Mouse (Mus musculus) macrophage (primary cell): ENCODE measurements at regions not wholly inside any gene's neighbourhood (a gene's known extent, or its start where the extent isn't known, plus 50 kb on each side); places are given as distances from the start of the nearest gene placed in this dataset.

ENCODE experiments used
- H3K27ac ChIP-seq: fragments of 350-480 bp; formaldehyde crosslinking; 2 replicates; pipeline ENCODE4 v1.9.0; 2021
- H3K36me3 ChIP-seq: fragments of 350-480 bp; formaldehyde crosslinking; 2 replicates; pipeline ENCODE4 v1.9.0; 2021; ENCODE audit errors: inconsistent target
- H3K4me3 ChIP-seq: fragments of 350-480 bp; formaldehyde crosslinking; 2 replicates; pipeline ENCODE4 v1.9.0; 2021; ENCODE audit errors: inconsistent target
- H3K79me2 ChIP-seq: fragments of 350-480 bp; formaldehyde crosslinking; 2 replicates; pipeline ENCODE4 v1.9.0; 2021; ENCODE audit errors: inconsistent target
- WGBS: methylation state at CpG from one replicate; pipeline ENCODE4 v1.1.7; 2026; ENCODE audit warnings: inconsistent platforms; ENCODE audit not compliant: missing documents; 5-methylcytosine and 5-hydroxymethylcytosine counted together

DNA sequence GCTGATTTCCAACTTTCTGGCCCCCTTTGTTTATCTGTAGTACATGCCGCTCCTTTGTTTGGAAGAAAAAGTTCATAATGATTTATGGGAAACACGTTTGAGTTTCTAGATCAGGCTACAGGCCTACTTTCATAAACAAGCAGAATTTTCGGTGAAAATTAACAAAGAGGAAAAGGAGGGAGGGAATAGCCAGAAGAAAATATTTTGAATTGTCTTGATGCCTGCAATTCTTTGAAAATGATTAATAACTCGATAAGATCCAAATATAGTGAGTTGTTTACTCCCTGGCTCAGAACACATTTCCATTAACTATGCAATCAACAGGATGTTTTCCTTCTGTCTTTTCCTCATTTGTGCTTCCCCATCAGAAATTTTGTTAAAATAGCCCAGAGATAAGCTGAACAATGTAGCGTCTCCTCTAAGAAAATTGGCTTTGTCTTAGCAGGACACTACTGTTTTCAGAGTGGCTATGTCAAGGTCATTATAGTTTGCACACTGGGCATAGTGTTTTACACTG lies 328.7 kb upstream of the Mmadhc start:
- no peak overlapping the region for H3K27ac ChIP-seq
- WGBS, result 86% methylated on average over 5 of the region's 5 CpGs
- no peaks in the 10 kb centered on the region for H3K36me3 ChIP-seq
- H3K4me3 ChIP-seq, result no peak overlapping the region
- no peaks in the 10 kb centered on the region for H3K79me2 ChIP-seq

DNA sequence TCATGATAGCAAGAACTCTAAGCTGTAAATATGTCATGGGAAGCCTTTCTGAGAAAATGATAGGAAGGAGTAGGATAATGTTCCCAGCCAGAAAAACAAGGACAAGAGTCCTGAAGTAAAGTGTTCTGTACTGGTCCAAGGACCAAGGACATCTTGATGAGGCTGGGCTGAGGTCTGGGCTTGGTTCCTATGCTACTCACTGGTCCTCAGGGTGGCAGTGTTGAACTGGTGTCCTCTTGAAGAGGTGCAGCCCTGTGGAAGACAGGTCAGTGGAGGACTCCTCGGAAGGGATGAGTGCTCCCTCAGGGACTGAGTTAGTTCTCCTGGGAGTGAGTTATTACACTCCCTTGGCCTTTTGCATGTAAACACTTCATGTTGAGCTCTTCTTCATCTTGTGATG lies 312.5 kb upstream of the Mmadhc start:
- Histone ChIP-seq H3K36me3 (no peaks in the 10 kb centered on the region), H3K27ac (no peak overlapping the region), H3K79me2 (no peaks in the 10 kb centered on the region), H3K4me3 (no peak overlapping the region)
- WGBS, result 73% methylated on average over 1 of the region's 1 CpGs

GRCm38 (mm10) chr2:50589195-50589594 lies 292.6 kb upstream of the Mmadhc start:
- Histone ChIP-seq H3K79me2 (no peaks in the 10 kb centered on the region), H3K27ac (no peak overlapping the region), H3K4me3 (no peak overlapping the region), H3K36me3 (no peaks in the 10 kb centered on the region)
- 28% methylated on average over 6 of the region's 6 CpGs for WGBS

- Histone ChIP-seq H3K36me3 (no peaks in the 10 kb centered on the region), H3K27ac (no peak overlapping the region), H3K4me3 (no peak overlapping the region), H3K79me2 (no peaks in the 10 kb centered on the region)
- 85% methylated on average over 6 of the region's 6 CpGs for WGBS
Measured at GRCm38 (mm10) chr2:50588652-50589051, 292.1 kb upstream of the Mmadhc start.

DNA sequence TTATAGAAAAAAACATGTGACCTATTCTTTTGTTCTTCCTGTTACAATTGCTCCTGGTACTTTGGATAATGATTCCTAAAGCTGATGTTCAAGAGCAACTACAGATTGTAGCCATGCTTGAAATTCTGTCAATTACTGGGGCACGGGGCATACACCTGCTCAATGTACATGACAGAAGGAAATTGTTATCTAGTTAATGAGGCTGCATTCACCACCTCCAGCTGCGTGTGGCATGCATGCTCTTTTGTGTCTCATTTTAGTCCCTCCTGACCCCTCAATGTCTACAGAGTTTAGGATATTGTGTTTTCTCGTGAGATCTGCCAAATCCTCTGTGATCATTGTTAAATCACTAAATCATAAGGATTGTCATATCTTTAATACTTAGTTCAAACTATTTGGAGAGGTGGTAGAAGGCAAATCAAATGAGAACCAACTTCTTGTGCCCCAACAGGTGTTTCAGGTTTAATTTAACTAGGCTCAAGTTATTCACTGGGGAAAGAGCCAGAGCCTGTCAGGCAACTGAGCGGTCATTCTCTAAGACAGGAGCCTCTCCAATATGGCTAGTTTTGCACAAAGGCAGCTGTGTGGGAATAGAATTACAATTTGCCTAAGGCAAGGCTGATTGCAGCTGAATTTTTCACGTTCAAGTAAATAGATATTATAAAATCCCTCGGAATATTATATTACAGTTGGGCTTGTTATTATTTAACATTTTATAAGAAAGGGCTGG lies 289.9 kb upstream of the Mmadhc start:
- no peak overlapping the region for H3K4me3 ChIP-seq
- no peaks in the 10 kb centered on the region for H3K36me3 ChIP-seq
- no peak overlapping the region for H3K27ac ChIP-seq
- no peaks in the 10 kb centered on the region for H3K79me2 ChIP-seq
- WGBS, result 90% methylated on average over 6 of the region's 6 CpGs

- H3K36me3 ChIP-seq, result no peaks in the 10 kb centered on the region
- 95% methylated on average over 2 of the region's 2 CpGs for WGBS
- H3K79me2 ChIP-seq, result no peaks in the 10 kb centered on the region
- no peak overlapping the region for H3K4me3 ChIP-seq
- H3K27ac ChIP-seq, result no peak overlapping the region
Measured at GRCm38 (mm10) chr2:50579620-50580019, 283.0 kb upstream of the Mmadhc start.

GRCm38 (mm10) chr2:50578278-50579043 lies 281.9 kb upstream of the Mmadhc start:
- 94% methylated on average over 6 of the region's 6 CpGs for WGBS

GRCm38 (mm10) chr2:50577736-50578135 lies 281.1 kb upstream of the Mmadhc start:
- Histone ChIP-seq H3K79me2 (no peaks in the 10 kb centered on the region), H3K27ac (no peak overlapping the region), H3K4me3 (no peak overlapping the region), H3K36me3 (no peaks in the 10 kb centered on the region)
- WGBS, result 91% methylated on average over 9 of the region's 9 CpGs

More at GRCm38 (mm10) chr2:50578278-50579043, 281.9 kb upstream of the Mmadhc start:
- Histone ChIP-seq H3K27ac (no peak overlapping the region), H3K79me2 (no peaks in the 10 kb centered on the region), H3K36me3 (no peaks in the 10 kb centered on the region), H3K4me3 (no peak overlapping the region)

DNA sequence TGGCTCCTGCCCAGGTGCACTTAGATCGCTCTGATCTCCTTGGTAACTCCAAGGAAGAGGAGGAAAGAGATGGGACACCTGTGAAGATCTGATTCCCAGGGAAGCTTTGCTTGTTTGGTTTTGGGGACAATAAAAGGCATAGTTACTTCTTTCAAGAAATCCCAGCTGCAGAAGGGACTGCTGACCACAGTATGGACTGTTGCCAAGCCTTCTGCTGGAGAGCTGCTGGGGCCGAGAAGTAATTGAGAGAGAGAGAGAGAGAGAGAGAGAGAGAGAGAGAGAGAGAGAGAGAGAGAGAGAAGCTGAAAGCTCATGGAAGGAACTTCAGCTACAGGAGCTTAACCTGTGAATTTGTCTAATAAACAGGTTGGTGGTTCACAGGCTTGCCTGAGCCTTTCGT lies 276.9 kb upstream of the Mmadhc start:
- Histone ChIP-seq H3K36me3 (no peaks in the 10 kb centered on the region), H3K27ac (no peak overlapping the region), H3K79me2 (no peaks in the 10 kb centered on the region), H3K4me3 (no peak overlapping the region)
- 58% methylated on average over 3 of the region's 3 CpGs for WGBS

- H3K79me2 ChIP-seq, result no peaks in the 10 kb centered on the region
- H3K36me3 ChIP-seq, result no peaks in the 10 kb centered on the region
- 91% methylated on average over 4 of the region's 4 CpGs for WGBS
Measured at GRCm38 (mm10) chr2:50571021-50571420, 274.4 kb upstream of the Mmadhc start.

DNA sequence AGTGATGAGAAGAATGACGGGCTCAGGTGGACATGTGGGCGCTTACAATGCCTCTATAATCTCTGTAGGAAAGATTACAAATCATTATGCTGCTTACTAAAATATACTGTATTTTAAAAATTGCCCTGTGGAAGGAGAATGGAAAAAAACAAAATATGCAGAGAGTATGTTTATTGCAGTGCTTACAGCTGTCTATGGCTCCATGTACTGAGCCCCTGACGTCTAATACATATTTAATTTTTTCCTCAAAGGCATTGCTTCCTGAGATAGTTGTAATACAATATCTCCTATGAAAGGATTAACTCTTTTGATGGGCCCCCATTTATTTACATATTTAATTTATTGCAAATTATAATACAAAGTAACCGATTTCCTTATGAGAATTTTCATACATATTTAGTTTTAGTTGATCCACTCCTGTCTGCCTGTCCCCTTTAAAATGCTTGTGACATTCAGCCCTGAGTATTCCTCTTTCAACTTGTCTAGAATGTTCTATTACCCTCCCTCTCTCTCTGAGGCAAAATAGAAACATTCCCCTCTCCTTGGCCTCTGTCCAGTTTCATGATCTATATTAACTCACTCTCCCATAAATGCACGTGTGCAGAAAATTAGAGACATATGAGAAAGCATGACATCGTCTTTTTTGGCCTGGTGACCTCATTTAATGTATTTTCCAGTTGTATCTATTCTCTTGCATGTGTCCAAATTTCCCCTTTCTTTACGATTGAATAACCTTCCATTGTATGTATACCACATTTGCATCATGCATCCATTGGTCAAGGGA lies 273.1 kb upstream of the Mmadhc start:
- Histone ChIP-seq H3K4me3 (no peak overlapping the region), H3K27ac (no peak overlapping the region), H3K36me3 (no peaks in the 10 kb centered on the region), H3K79me2 (no peaks in the 10 kb centered on the region)
- WGBS, result 94% methylated on average over 7 of the region's 7 CpGs

More at GRCm38 (mm10) chr2:50571021-50571420, 274.4 kb upstream of the Mmadhc start:
- no peak overlapping the region for H3K27ac ChIP-seq
- no peak overlapping the region for H3K4me3 ChIP-seq

GRCm38 (mm10) chr2:50568777-50569501 lies 272.3 kb upstream of the Mmadhc start:
- Histone ChIP-seq H3K27ac (no peak overlapping the region), H3K4me3 (no peak overlapping the region), H3K36me3 (no peaks in the 10 kb centered on the region), H3K79me2 (no peaks in the 10 kb centered on the region)
- WGBS, result 95% methylated on average over 8 of the region's 8 CpGs

DNA sequence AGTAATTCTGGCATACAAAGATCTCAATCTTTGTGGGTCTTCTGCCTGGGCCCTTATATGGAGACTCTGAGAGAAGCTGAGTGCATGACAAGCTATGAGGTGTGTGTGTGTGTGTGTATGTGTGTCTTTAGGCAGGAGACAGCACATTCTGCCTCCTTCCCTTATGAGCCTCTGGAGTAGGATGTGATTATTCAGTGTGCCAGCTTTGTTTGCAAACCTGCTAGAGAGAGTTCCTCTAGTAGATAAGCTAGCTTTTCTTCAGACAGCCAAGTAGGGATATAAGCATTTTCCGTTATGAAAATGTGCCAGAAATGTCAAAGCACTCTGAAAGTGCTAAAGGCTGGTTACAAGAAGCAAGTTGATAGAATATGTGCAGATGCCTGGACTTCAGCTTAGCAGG lies 270.9 kb upstream of the Mmadhc start:
- Histone ChIP-seq H3K4me3 (no peak overlapping the region), H3K27ac (no peak overlapping the region), H3K36me3 (no peaks in the 10 kb centered on the region), H3K79me2 (no peaks in the 10 kb centered on the region)
- WGBS, result 77% methylated on average over 1 of the region's 1 CpGs

GRCm38 (mm10) chr2:50554031-50554430 lies 257.4 kb upstream of the Mmadhc start:
- H3K27ac ChIP-seq, result no peak overlapping the region
- H3K36me3 ChIP-seq, result no peaks in the 10 kb centered on the region
- no peak overlapping the region for H3K4me3 ChIP-seq
- H3K79me2 ChIP-seq, result no peaks in the 10 kb centered on the region
